Mouse (Mus musculus) CD4-positive helper T cell, adult 2 months (primary cell): ENCODE measurements around the gene Ergic2.
"Not testable (repeated sequence)": the region's sequence is repeated elsewhere in the genome, so short reads cannot be mapped to it uniquely, and the experiment has no call there.

ENCODE experiments used
- DNase-seq: peaks from one replicate; pipeline ENCODE4 v3.0.0-alpha.2; 2012; ENCODE audit warnings: low read depth, missing footprints, low spot score

Ergic2 gene

GRCm38 (mm10) chr6:148211391-148211876 is 740 bp downstream of the Ergic2 start:
- no peak for DNase-seq

- DNase-seq, result no peak
These were observed 4.7 kb downstream of the Ergic2 start for GRCm38 (mm10) chr6:148207522-148207921.

GRCm38 (mm10) chr6:148205134-148205533 is 7.0 kb downstream of the Ergic2 start:
- no peak for DNase-seq

- DNase-seq, result no peak
These were observed 12.4 kb downstream of the Ergic2 start for GRCm38 (mm10) chr6:148199729-148200128.

GRCm38 (mm10) chr6:148199177-148199576 is 13.0 kb downstream of the Ergic2 start:
- no peak for DNase-seq

- DNase-seq, result no peak
These were observed 18.0 kb downstream of the Ergic2 start for GRCm38 (mm10) chr6:148193972-148194701.

GRCm38 (mm10) chr6:148185694-148186093 is 26.5 kb downstream of the Ergic2 start:
- no peak for DNase-seq

GRCm38 (mm10) chr6:148172904-148173303 is 39.3 kb downstream of the Ergic2 start:
- no peak for DNase-seq

GRCm38 (mm10) chr6:148152305-148152704 is 59.9 kb downstream of the Ergic2 start:
- not testable (repeated sequence) for DNase-seq

- DNase-seq, result no peak
These were observed 69.8 kb downstream of the Ergic2 start for GRCm38 (mm10) chr6:148142421-148142820.

- DNase-seq, result no peak
These were observed 70.3 kb downstream of the Ergic2 start for GRCm38 (mm10) chr6:148141874-148142273.

GRCm38 (mm10) chr6:148139288-148139995 is 72.7 kb downstream of the Ergic2 start:
- no peak for DNase-seq

- peak; percentile 27 for DNase-seq
These were observed 76.3 kb downstream of the Ergic2 start for GRCm38 (mm10) chr6:148135769-148136382.

- DNase-seq, result no peak
These were observed 78.6 kb downstream of the Ergic2 start for GRCm38 (mm10) chr6:148133536-148133935.

- no peak for DNase-seq
These were observed 79.9 kb downstream of the Ergic2 start for GRCm38 (mm10) chr6:148132314-148132713.
